Mouse (Mus musculus) inflammation-experienced regulatory T-cells, adult 6 months (primary cell): ENCODE data around the gene Rspry1. TPM values are rescaled to one million over a fixed set of nuclear protein-coding genes. Genes with fewer than 3 reads are reported as not detected.
A peak's percentile ranks its signal among the peaks of the same experiment; 100 is the strongest.

Experiments used
- ATAC-seq: one replicate; pipeline ENCODE4 v1.8.0; 2017
- polyA plus RNA-seq, 3 experiments: library from polyadenylated mRNA; unstranded; fragments of 100-300 nt; shearing (Covaris generic); gene quantifications; one replicate each; pipeline ENCODE4 v1.2.1; 2017

The Rspry1 gene
- polyA plus RNA-seq, 3 experiments from 2014 or later, result 23.1 to 29.3 (median 24.0) TPM

DNA sequence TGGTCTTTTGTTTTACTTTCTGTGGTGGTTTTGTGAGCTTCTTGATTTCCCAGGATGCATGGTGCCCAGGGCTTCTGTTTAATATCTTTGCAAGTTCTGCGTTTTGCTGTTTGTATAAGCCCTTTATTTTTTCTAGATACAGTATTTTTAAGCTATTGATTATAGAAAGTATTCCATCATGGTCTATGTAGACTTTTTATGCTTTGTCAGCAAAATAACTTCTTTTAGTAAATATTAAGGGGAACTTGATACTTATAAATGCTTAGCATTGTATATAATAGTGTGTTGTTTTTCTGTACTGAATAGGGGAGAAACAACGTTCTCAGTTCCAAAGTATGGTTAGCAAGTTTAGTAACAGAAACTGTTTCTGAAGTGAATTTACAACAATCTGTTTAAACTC lies 2.3 kb downstream of the Rspry1 start:
- ATAC-seq, result no peak

DNA sequence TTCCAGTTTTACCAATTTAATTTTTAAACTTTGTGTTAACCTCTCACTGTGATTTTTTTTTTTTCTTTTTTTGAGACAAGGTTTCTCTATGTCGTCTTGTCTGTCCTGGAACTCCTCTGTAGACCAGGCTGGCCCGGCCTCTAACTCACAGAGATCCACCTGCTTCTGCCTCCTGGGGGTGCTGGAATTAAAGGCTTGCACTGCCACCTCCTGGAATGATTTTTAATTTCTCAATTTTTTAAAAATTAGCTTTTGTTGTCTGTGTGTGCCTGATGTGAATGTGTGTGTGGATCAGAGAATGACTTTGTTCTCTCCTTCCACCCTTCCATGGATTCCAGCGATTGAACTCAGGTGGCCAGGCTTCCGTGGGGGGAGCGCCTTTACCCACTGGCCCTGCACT lies 5.3 kb downstream of the Rspry1 start:
- no peak for ATAC-seq

DNA sequence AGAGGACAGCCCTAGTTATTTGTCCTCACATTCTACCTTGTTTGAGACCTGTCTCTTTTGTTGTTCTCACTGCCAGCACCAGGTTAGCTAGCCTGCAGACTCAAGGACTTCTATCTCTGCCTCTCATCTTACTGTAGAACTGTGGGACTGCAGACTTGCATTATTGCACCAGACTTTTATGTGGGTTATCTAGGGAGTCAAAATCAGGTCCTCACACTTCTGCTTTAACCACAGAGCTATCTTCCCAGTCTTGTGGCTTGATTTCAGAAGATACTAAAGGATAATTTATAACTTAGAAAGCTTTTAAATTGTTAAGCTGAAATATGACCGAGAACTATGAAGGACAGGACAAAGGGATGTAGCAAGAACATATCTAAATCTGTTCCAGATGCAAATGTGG lies 23.1 kb downstream of the Rspry1 start:
- ATAC-seq, result no peak

DNA sequence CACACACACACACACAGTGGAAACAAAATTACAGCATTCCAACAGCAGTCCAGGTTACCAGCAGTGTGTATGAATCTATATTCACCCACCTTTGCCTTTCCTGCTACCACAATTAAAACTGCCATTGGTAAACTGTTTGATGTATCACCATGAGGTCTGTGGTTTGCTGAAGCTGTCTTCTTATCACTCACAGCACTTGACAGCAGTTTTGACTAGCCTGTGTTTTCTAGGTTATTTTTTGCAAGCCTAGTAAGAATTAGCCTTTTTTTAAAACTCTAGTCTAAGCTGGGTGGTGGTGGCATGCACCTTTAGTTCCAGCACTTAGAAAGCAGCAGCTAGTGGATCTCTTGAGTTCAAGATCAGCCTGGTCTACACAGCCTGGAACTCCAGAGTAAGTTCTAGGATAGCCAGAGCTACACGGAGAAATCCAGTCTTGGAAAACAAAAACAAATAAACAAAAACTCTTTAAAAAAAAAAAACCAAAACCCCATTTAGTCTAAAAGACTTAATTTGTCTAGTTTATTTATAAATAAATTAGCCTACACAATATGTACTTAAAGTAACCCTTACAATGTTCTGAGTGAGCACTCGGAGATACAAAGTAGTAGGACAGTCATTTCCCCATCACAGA lies 31.9 kb downstream of the Rspry1 start:
- ATAC-seq, result peak; percentile 42

DNA sequence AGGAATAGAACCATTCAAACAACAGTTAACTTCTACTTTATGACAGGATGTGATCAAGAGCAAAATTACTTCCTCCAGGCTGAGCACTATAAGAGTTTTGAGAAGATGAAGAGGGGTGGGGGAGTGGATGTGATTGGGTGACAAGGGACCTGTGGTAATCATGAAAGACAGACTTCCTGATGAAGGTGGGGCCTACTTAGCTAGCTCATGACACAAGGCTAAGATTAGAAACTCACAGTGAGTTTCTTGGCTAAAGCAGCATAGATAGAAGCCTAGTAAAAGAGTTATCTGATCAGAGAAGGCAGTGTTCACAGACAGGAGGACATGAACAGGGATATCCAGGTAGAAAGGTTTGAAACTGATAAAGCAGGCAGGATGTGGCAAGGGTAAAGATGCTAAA lies 32.5 kb downstream of the Rspry1 start:
- ATAC-seq, result peak; percentile 94

DNA sequence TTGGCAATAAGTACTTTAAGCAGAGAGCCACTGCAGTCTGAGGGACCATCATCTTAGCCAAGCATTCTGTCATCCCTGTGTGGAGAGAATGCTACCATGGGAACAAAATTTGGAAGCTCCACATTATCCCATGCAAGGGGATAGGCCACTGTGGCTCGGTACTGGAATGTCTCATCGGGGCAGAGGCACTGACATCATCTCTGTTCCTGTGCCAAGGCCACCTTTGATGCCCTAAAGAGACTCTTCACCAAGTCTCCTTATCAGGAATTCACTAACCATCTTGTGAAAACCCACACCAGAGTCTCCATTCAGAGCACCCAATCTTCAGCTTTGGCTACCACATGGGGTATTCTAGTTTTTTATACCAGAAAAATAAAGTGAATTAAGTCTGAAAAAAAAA lies 39.4 kb downstream of the Rspry1 start:
- ATAC-seq, result no peak

DNA sequence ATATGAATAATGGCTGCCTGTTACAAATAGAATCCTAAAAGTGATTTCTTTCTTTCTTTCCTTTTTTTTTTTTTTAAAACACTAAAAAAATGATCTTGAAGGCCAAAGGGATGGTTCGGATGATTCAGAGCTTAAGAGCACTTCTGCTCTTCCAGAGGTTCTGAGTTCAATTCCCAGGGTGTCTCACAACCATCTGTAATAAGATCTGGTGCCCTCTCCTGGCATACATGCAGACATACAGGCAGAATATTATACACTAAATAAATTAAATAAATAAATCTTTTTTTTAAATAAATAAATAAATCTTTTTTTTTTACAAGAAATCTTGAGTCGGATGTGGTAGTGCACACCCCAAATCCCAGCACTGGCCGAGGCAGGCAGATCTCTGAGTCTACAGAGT lies 40.2 kb downstream of the Rspry1 start:
- ATAC-seq, result no peak

DNA sequence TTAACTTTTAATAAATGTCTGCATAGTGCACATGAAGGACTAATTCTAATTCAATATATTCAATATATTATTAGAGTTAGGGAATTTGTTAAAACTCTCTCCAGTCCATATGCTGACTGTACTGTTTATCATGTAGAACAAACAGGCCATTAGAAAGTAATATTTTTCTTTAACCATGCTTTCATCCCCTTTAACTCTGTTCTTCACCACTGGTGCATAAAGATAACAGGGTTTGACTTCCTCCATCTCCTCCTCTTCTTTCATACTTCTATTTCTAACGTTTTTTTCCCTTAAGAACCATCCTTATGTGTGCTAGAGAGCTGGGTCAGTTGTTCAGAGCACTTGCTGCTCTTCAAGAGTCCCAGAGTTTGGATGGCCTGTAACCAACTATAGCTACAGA lies 43.5 kb downstream of the Rspry1 start:
- no peak for ATAC-seq

DNA sequence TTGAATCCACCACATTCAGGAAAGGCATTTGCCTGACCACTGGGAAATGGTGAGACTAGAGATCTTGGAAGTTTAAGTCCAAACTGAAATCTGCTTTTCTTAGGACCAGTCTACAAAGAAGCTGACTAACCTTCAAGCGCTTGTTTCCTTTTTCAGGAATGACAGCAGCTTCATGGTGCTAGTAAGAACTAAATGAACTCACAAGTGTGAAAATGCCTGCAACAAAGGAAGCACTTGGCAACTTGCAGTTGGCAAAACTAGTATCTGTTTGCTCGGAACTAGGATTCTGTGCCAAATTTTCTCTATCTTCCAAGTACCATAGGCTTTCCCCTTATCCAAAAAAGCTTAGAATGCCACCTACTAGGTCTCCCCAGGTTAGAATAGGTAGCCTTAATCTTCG lies 44.4 kb downstream of the Rspry1 start:
- ATAC-seq, result no peak

DNA sequence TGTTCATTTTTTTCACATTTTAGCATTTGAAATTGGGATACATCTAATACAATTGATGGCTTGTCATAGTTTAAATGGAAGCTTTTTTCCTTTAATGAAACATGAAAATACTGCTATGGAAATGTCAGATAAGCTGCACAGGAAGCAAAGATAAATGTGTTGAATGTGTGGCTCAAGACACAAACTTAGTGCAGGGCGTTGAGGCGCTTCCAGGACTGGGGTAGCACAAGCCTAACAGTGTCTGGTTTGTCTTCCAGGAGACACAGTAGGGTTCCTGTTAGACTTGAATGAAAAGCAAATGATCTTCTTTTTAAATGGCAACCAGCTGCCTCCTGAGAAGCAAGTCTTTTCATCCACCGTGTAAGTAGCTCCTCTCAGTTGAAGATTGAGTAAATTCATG lies 47.8 kb downstream of the Rspry1 start:
- no peak for ATAC-seq

DNA sequence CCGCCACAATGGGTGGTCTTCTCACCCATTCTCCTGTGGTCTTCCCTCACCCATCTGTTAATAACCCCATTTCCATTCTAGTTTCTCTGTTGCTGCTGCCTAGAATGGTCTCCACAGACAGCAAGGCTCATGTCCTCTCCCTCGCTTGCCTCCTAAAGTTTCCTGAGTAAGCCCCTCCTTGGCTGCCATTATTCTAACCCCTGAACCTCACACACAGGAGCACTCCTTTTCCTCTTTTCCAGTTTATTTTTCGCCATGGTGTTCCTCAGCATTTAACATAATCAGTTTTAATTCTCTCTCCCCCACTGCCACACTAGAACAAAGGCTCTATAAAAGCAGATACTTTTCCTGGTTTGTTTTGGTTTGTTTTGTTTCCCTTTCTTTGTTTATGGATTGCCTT lies 51.2 kb downstream of the Rspry1 start:
- ATAC-seq, result no peak

DNA sequence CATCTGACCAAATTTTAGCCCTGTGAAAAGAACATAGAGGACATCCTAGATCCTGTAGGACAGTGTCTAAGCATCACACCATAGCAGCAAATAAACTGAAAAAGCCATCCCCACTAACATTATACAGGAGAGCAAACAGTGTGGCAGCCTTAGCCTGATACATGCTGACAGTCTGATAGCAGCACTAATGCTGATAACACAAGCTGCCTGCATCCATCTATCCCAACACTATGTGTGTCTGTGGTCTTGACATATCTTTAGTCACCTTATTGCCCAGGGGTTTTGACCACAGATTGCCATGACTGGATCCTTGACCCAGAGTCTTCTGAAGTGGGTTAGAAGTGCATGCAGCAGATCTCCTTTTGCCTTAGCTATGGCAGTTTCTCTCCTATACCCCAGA lies 53.3 kb downstream of the Rspry1 start:
- no peak for ATAC-seq

DNA sequence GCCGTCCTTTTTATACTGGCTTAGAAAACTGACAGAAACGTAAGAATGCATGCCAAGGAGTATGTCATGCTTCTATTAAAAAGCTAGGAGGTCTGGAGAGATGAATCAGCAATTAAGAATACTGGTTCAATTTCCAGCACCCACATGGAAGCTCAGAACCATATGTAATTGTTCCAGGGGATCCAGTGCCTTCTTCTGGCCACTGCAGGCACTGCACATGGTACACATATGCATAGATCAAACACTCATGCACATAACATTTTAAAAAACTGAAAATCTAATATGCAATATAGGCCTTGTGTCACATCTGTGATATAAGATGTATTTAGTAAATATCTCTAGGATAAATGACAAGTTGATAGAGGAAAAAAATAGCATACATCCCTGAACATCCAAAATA lies 56.3 kb downstream of the Rspry1 start:
- no peak for ATAC-seq

DNA sequence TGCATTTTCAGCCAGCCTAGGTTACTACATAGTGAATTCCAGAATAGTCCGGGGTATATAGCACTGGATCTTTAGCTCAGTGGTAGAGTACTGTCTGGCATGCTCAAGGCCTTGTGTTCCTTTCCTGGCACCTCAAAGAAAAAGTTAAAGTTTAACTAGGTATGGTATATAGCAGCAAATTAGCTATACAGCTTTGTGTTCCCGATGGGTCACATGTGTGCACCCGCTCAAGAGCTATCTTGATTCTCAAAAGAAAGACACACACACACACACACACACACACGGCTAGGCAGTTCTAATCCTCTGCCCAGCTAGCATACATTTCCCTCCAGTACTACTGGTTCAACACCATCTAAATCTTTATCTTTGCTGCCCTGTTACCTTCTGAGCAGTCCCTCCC lies 58.7 kb downstream of the Rspry1 start:
- no peak for ATAC-seq

DNA sequence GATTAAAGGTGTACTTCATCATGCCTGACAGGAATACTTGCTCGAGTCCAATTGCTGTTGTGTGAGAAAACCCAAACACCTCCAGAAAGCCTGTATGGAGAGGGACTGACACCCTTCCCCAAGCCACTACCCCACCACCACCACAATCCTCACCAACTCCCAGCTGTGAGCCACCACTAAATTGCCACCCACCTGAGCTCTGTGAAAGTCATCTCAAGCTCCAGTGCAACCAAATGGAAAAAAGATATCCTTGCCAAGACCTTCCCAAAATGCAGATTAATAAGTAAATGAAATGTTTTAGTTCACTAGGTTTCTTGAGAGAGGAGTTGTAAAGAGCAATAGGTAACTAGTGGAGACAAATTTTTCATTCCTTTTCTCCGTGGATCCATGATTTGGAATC lies 63.0 kb downstream of the Rspry1 start:
- ATAC-seq, result no peak

DNA sequence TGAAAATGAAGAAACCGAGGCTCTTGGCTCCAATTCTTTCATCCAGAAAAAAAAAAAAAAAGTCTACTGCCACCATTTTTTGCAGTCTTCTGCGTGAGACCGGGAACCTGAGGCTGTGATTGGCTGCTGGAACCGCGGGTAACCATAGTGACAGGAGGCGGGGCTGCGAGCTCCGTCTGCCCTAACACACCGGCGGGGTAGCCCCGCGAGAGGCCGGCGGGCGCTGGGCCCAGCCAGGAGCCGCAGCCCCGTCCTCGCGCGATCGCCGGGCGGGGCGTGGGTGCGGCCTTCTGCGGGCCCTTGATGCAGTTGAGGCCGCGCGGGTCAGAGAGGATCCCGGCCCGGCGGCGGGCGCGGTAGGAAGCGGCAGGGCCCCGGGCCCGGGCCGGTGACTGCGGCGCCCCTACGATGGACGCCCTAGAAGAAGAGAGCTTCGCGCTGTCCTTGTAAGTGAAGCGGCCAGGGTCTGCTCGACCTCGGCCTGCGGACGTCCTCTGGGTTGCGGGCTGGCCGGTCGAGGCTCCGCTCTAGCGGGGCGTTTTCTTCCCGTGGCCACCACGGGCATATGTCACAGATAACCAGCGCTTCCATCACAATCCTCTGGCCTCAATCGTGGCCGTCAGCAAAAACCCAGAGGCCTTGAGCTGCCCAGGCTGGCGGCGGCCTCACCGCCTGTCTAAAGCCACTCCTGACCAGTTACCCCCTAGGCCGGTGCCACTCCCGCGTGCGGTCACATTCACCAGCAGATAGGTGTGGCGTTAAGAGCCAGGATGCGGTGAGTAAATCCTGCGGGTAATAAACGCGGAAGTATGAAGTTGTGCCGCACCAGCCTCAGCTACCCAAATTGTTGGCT lies 64.9 kb downstream of the Rspry1 start, which contains the start of gene Arl2bp:
Gene Arl2bp, plus strand, starts transcription at position 145 of the 853 bp plus-strand sequence.
- ATAC-seq, result peak; percentile 99

DNA sequence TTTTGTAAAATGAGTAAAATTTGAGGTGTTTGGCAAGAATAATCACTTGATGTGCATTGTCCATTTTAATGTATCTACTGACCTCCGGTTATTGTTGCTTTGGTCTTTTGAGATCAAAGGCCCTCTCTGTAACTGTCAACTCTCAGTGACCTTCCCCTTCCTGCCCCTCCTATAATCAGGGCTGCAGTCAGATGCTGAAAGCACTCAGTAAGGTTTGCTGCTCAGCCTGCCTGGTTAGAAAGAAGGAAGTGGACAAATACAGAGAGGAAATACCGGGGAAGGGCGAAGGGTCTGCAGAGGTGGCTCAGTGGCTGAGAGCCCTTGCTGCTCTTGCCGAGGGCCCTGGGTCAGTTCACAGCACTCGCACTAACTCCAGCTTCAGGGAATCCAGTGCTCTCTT lies 72.6 kb downstream of the Rspry1 start:
- ATAC-seq, result no peak

DNA sequence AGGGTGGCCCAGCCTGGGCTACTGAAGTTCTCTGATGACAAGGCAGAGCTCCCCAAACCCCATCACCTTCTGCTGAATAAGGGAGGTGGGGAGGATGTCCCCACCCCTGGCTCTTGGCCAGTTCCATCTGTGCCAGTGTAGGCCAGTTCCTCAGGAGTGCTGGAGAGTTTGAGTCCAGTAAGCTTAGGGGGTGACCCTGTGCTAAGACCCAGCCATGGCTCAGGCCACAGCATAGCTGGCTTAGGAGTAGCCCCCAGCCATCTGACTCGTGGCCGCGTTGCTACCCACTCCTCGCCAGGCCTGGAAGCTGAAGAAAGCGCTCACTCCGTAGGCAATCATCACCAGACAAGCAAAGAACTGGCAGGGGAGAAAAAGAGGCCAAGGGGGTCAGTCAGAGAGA lies 74.2 kb downstream of the Rspry1 start:
- no peak for ATAC-seq

DNA sequence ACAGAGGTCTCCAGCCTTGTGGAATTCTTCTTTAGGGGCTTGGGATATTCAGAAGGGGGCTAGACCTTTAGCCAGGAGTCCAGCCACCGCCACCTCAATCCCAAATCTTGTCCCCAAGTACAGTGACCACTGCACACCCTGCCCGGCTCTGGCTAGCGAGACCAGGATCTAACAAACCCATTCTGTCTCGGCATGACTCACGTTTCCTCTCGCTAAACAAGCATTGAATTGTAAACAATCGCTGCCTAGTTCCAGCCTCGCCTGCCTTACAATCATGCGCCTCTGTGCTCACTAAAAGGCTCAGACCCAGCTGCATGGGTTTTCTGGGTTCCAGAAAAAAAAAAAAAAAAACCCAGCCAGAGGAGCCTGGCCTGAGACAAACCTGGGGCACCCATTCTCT lies 76.8 kb downstream of the Rspry1 start:
- ATAC-seq, result no peak

DNA sequence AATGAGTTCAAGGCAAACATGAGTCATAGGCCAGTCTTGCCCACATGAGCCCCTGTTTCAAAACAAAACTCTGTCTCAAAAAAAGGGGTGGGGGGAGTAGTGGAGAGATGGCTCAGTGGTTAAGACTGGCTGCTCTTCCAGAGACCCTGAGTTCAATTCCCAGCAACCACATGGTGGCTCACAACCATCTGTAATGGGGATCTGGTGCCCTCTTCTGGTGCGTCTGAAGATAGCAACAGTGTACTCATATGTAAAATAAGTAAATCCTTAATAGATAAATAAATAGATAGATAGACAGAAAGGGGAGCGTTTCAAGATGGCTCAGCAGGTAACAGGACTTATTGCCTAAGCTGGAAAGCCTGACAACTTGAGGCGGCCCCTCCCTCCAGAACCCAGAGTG lies 78.7 kb downstream of the Rspry1 start:
- no peak for ATAC-seq

DNA sequence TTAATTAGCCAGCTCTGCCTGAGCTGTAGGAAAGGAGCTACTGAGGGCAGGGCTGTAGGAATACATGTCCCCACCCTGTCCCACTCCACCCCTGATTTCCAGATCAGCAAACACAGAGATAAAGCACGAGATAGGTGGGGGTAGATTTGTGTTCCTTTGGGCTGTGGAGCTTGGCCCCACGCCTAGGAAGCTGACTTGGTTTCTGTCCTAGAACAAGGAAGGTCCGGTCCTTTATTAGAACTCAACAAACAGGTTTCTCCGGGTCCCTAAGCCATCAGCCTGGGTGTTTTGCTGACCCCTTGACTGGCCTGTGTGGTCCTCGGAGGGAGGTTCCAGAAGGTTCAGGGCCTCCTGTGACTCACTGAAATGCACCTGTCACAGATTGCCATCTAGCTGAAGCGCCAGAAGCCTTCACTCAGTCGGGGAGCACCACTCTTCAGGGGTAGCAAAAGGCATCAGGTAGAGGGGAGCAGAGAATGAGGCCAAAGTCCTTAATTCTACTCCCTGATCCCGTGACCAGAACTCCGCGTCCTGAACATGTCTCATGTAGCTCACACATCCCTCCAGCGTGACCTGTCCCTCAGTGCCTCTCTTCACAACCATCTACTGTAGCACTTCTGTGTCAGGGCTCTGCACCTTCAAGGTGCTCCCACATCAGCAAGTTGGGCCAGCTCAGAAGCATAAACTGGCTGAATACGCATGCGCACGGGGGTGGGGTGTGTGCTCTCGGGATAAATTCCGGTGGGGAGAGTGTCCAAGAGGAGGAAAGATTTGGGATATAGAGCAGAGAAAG lies 81.2 kb downstream of the Rspry1 start:
- ATAC-seq, result no peak

DNA sequence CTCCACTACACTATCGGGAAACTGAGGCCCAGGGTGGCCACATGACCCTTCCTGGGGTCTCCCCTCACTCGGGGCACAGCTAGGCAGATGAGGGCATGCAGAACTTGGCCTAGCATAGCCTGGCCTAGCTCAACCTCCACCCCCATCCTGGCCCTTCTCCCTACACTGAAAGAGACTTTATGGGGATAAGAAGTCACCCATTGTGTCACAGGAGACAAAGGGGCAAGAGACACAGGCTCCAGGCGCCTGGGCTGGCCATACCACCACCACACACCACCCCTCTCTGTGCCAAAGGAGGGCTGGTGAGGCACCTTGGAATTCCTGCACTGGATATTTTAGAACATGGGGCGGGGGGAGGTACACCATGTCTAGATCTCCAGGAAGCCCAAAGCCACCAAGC lies 82.5 kb downstream of the Rspry1 start:
- ATAC-seq, result no peak

DNA sequence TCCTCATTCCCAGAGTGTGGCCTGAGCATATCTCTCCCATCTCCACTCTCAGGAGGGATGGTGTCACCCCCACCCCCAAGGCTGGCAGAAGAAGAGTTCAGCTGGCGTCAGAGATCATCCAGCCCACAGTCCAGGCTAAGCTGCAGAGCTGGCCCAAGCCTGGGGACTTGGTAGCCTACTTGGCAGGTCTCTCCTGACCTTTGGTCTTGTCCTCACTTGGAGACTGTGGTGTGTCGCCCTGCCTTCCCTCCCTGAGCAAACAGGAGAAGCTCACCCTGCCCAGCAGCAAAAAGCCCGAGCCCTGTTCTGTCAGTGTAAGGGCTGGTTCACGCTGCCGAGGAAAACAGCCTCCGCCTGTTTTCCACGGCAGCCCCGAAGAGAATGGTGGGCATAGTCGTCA lies 84.2 kb downstream of the Rspry1 start:
- ATAC-seq, result no peak

DNA sequence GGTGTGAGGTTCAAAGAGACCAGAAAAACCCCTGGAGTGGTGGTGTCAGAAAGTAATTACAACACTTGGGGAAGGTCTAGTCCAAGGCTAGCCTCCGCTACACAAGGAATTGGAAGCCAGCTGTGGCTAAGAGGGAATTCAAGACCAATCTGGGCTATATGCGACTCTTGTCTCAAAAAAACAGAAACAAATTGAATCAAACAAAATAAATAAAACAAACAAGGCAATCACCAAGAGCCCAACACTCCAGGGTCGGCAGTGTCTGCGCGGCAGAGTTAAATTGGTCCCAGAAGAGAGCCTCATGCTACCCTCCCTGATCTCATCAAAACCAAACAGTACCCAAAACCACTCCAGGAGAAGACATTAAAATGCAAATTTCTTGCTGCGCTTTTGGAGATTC lies 93.0 kb downstream of the Rspry1 start:
- no peak for ATAC-seq
